In genomic region chr9:66945647-66946641, GRCm38 (mm10) we compare ENCODE assay signal across 7 mouse cellular contexts. TPM values are rescaled to one million over a fixed set of nuclear protein-coding genes. Genes with fewer than 3 reads are reported as not detected.
DNase-seq lines count a peak whose midpoint lies in the region; ATAC-seq and TF ChIP-seq lines count a peak whose summit lies in the region.

Gene Rps27l, plus strand, starts transcription at chr9:66946086.

- intact Hi-C loops in left cerebral cortex, postnatal 4 days (cut with DNase I), result no loop called here

- H3K4me2 ChIP-seq in intestine, postnatal 0 days (replicated peaks; ENCODE audit: low read depth), result peak within 1 kb of the TSS; percentile 79
- H3K4me2 ChIP-seq in midbrain, embryonic 12.5 days (replicated peaks), result peak within 1 kb of the TSS; percentile 82

- peak; percentile 88 for TF ChIP-seq POLR2A in small intestine, adult 2 months (IDR thresholded peaks at IDR 0.05; ENCODE audit: low read depth, low read length)

- peaks cover 18% of the 10 kb centered on the region for H3K4me1 ChIP-seq in embryonic facial prominence, embryonic 10.5 days
- 0 out of 2 replicates have a peak, but pooled peaks cover 8% of the 10 kb centered on the region for H3K4me1 ChIP-seq in intestine, postnatal 0 days (replicated peaks; ENCODE audit: control insufficient read depth, insufficient read depth, low read length)
- peaks cover 12% of the 10 kb centered on the region for H3K4me1 ChIP-seq in midbrain, embryonic 12.5 days
- H3K4me1 ChIP-seq in small intestine, adult 2 months (ENCODE audit: control insufficient read depth, insufficient read depth, insufficient read length, low read length), result peaks cover 10% of the 10 kb centered on the region; the same call in 1 of the 2 replicates

- peak; percentile 97 for DNase-seq in adrenal gland, postnatal 10 days
- DNase-seq in embryonic facial prominence, embryonic 10.5 days (ENCODE audit: low spot score), result peak; percentile 97
- peak; percentile 54 for DNase-seq in gonadal fat pad, adult 2 months (ENCODE audit: low read depth)
- peak; percentile 95 for DNase-seq in left cerebral cortex, postnatal 4 days

- H3K9ac ChIP-seq in intestine, postnatal 0 days (ENCODE audit: low read depth, low read length), result peak within 1 kb of the TSS; percentile 92
- peak within 1 kb of the TSS; percentile 87 for H3K9ac ChIP-seq in midbrain, embryonic 12.5 days (replicated peaks)

- no peaks in the 10 kb centered on the region for H3K9me3 ChIP-seq in embryonic facial prominence, embryonic 10.5 days
- no peaks in the 10 kb centered on the region for H3K9me3 ChIP-seq in intestine, postnatal 0 days (ENCODE audit: control insufficient read depth)
- no peaks in the 10 kb centered on the region for H3K9me3 ChIP-seq in midbrain, embryonic 12.5 days

- TF ChIP-seq CTCF in intestine, postnatal 0 days (IDR thresholded peaks at IDR 0.05; ENCODE audit: low read depth), result no peak
- 0 out of 2 replicates have a peak, but pooled peaks have one; percentile 2 for TF ChIP-seq CTCF in small intestine, adult 2 months (IDR thresholded peaks at IDR 0.05; ENCODE audit: extremely low read depth, insufficient read length, insufficient replicate concordance, low read depth, low read length)

- H3K27ac ChIP-seq in embryonic facial prominence, embryonic 10.5 days (replicated peaks), result peak within 1 kb of the TSS; percentile 96
- H3K27ac ChIP-seq in intestine, postnatal 0 days (ENCODE audit: low read depth, low read length), result peak within 1 kb of the TSS; percentile 94
- H3K27ac ChIP-seq in midbrain, embryonic 12.5 days (replicated peaks), result peak within 1 kb of the TSS; percentile 95
- H3K27ac ChIP-seq in small intestine, adult 2 months (ENCODE audit: insufficient read depth, low read depth, low read length), result peak within 1 kb of the TSS; percentile 87

- H3K4me3 ChIP-seq in embryonic facial prominence, embryonic 10.5 days, result peak within 1 kb of the TSS; percentile 79
- peak within 1 kb of the TSS; percentile 92 for H3K4me3 ChIP-seq in intestine, postnatal 0 days (ENCODE audit: low read depth, low read length)
- peak within 1 kb of the TSS; percentile 89 for H3K4me3 ChIP-seq in midbrain, embryonic 12.5 days
- H3K4me3 ChIP-seq in small intestine, adult 2 months (ENCODE audit: low read depth, low read length), result peak within 1 kb of the TSS; percentile 83

- under 1% methylated on average over 77 of the region's 77 CpGs for WGBS in embryonic facial prominence, embryonic 10.5 days
- WGBS in intestine, postnatal 0 days, result under 1% methylated on average over 77 of the region's 77 CpGs
- WGBS in midbrain, embryonic 12.5 days, result under 1% methylated on average over 77 of the region's 77 CpGs
- WGBS in small intestine, adult 2 months, result under 1% methylated on average over 74 of the region's 77 CpGs

- H3K27me3 ChIP-seq in embryonic facial prominence, embryonic 10.5 days (replicated peaks; ENCODE audit: low read depth, poor library complexity, severe bottlenecking), result no peaks in the 10 kb centered on the region
- H3K27me3 ChIP-seq in intestine, postnatal 0 days (replicated peaks; ENCODE audit: control insufficient read depth, insufficient read depth, low read length), result no peaks in the 10 kb centered on the region
- no peaks in the 10 kb centered on the region for H3K27me3 ChIP-seq in midbrain, embryonic 12.5 days
- no peaks in the 10 kb centered on the region for H3K27me3 ChIP-seq in small intestine, adult 2 months (ENCODE audit: control insufficient read depth, insufficient read depth, low read length)

- ATAC-seq in intestine, postnatal 0 days, result peak; percentile 97
- ATAC-seq in midbrain, embryonic 12.5 days (ENCODE audit: low FRiP score, low read depth), result peak; percentile 99

- H3K36me3 ChIP-seq in embryonic facial prominence, embryonic 10.5 days (replicated peaks), result peaks cover 24% of the 10 kb centered on the region
- peaks cover 6% of the 10 kb centered on the region; the same call in 1 of the 2 replicates for H3K36me3 ChIP-seq in intestine, postnatal 0 days (ENCODE audit: control insufficient read depth, insufficient read depth)
- peaks cover 11% of the 10 kb centered on the region; the same call in 1 of the 2 replicates for H3K36me3 ChIP-seq in midbrain, embryonic 12.5 days
- H3K36me3 ChIP-seq in small intestine, adult 2 months (ENCODE audit: control insufficient read depth, insufficient read depth, low read length), result peaks cover 10% of the 10 kb centered on the region

RNA-seq across cellular contexts. Expression of gene Rps27l, which starts in this region (rescaled TPM):
- total RNA-seq in adrenal gland, postnatal 10 days (2021), result 100 to 1,000 TPM; 312 to 350 TPM
- polyA plus RNA-seq in embryonic facial prominence, embryonic 10.5 days (2016; fragmentation: Nextera tagmentation; extraction: Ambion mirVana), result 777 and 806 TPM in 2 replicates
- polyA plus RNA-seq in gonadal fat pad, adult 2 months (2012; rRNA removed), result 59.1 and 75.4 TPM in 2 replicates
- polyA plus RNA-seq in intestine, postnatal 0 days (2015; fragmentation: Nextera tagmentation; extraction: Ambion mirVana), result 712 and 778 TPM in 2 replicates
- 10 to 100 TPM; 59.1 to 67.5 TPM for total RNA-seq in left cerebral cortex, postnatal 4 days (2021)
- 493 and 550 TPM in 2 replicates for polyA plus RNA-seq in midbrain, embryonic 12.5 days (2016; fragmentation: Nextera tagmentation; extraction: Ambion mirVana)
- 9.6 and 10.2 TPM in 2 replicates for polyA plus RNA-seq in small intestine, adult 2 months (2012; rRNA removed)

Comparison
In these comparisons a context has a peak if more than half of its experiments do, and no peak if none do; other contexts are left out.
1. Peak in every context shown above with its lines: DNase-seq, ATAC-seq, H3K4me3 ChIP-seq and H3K27ac ChIP-seq.
2. RNA of gene Rps27l (total RNA-seq): 312 to 350 TPM in adrenal gland, postnatal 10 days; 59.1 to 67.5 TPM in left cerebral cortex, postnatal 4 days; every median in the first group is over 4 times any median in the second.